Mouse (Mus musculus): ENCODE results near the gene Olfr248.

DNA sequence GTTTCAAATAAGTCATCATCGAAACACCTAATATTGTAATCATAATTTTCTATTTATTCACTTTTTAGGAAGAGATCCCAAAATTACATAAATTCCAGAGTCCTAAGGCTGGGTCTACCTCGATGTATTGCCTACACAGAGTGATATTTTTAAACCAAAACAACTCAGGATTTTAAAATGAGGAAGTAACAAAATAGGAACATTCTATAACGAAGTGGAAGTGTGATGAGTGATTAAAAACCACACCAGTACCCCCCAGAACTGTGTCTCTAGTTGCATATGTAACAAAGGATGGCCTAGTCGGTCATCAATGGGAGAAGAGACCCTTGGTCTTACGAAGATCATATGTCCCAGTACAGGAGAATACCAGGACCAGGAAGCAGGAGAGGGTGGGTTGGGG, 36.2 kb upstream of the Olfr248 start:
- TF ChIP-seq ZNF384 (IDR thresholded peaks at IDR 0.05; ENCODE audit: low read depth, low read length) (no peak), HCFC1 (IDR thresholded peaks at IDR 0.05; ENCODE audit: borderline replicate concordance, insufficient read depth, low read length) (no peak), CHD2 (IDR thresholded peaks at IDR 0.05; ENCODE audit: low read depth, low read length) (no peak)
